In genomic region chr7:138847316-138848027, GRCm38 (mm10) we compare ENCODE assay signal across 7 mouse cellular contexts. TPM values are rescaled to one million over a fixed set of nuclear protein-coding genes. Genes with fewer than 3 reads are reported as not detected.
DNase-seq lines count a peak whose midpoint lies in the region; ATAC-seq and TF ChIP-seq lines count a peak whose summit lies in the region.

No protein-coding gene starts in this region.

- peak; percentile 26 for DNase-seq in neural tube, embryonic 11.5 days (ENCODE audit: low spot score)
- DNase-seq in neural tube, embryonic 10.5 days (ENCODE audit: extremely low spot score, low spot score): no peak
- no peak for DNase-seq in forebrain, embryonic 10.5 days (ENCODE audit: extremely low spot score, low spot score)
- peak; percentile 22 for DNase-seq in stomach, postnatal 0 days (ENCODE audit: low spot score)
- no peak for DNase-seq in cerebellum, adult 11 months
- DNase-seq in ovary, postnatal 10 days (ENCODE audit: low spot score): no peak

- WGBS in neural tube, embryonic 11.5 days: 61% methylated on average over 13 of the region's 13 CpGs
- WGBS in forebrain, embryonic 10.5 days: 53% methylated on average over 13 of the region's 13 CpGs
- WGBS in limb, embryonic 15.5 days: 44% methylated on average over 13 of the region's 13 CpGs
- 24% methylated on average over 13 of the region's 13 CpGs for WGBS in stomach, postnatal 0 days

- peak overlapping the region; percentile 80 for H3K4me3 ChIP-seq in neural tube, embryonic 11.5 days (ENCODE audit: low read depth, low read length)
- H3K4me3 ChIP-seq in forebrain, embryonic 10.5 days: peak overlapping the region; percentile 99
- H3K4me3 ChIP-seq in limb, embryonic 15.5 days: peak overlapping the region; percentile 89
- H3K4me3 ChIP-seq in stomach, postnatal 0 days (ENCODE audit: low read depth, low read length): peak overlapping the region; percentile 97

- no peak overlapping the region for H3K27ac ChIP-seq in neural tube, embryonic 11.5 days (ENCODE audit: low read depth, low read length)
- peak overlapping the region; percentile 97 for H3K27ac ChIP-seq in forebrain, embryonic 10.5 days
- H3K27ac ChIP-seq in limb, embryonic 15.5 days: peak overlapping the region; percentile 96; the same call in 1 of the 2 replicates
- H3K27ac ChIP-seq in stomach, postnatal 0 days (replicated peaks): peak overlapping the region; percentile 99; the same call in 1 of the 2 replicates

- peak overlapping the region; percentile 85 for H3K4me2 ChIP-seq in neural tube, embryonic 11.5 days (ENCODE audit: low read depth)
- peak overlapping the region; percentile 64 for H3K4me2 ChIP-seq in limb, embryonic 15.5 days
- H3K4me2 ChIP-seq in stomach, postnatal 0 days (replicated peaks; ENCODE audit: low read depth): peak overlapping the region; percentile 90

- TF ChIP-seq CTCF in stomach, postnatal 0 days (IDR thresholded peaks at IDR 0.05; ENCODE audit: low read depth): no peak

- no peaks in the 10 kb centered on the region for H3K9me3 ChIP-seq in neural tube, embryonic 11.5 days (ENCODE audit: control insufficient read depth, low read length)
- no peaks in the 10 kb centered on the region for H3K9me3 ChIP-seq in forebrain, embryonic 10.5 days
- no peaks in the 10 kb centered on the region for H3K9me3 ChIP-seq in limb, embryonic 15.5 days
- no peaks in the 10 kb centered on the region for H3K9me3 ChIP-seq in stomach, postnatal 0 days (ENCODE audit: control insufficient read depth, low read length)

- H3K9ac ChIP-seq in neural tube, embryonic 11.5 days (ENCODE audit: low read length): peak overlapping the region; percentile 78
- H3K9ac ChIP-seq in limb, embryonic 15.5 days: peak overlapping the region; percentile 97
- H3K9ac ChIP-seq in stomach, postnatal 0 days (ENCODE audit: low read length): peak overlapping the region; percentile 97

- no peaks in the 10 kb centered on the region for H3K27me3 ChIP-seq in neural tube, embryonic 11.5 days (ENCODE audit: control insufficient read depth, insufficient read depth, low read length)
- H3K27me3 ChIP-seq in forebrain, embryonic 10.5 days (ENCODE audit: poor library complexity, severe bottlenecking): no peaks in the 10 kb centered on the region
- no peaks in the 10 kb centered on the region for H3K27me3 ChIP-seq in limb, embryonic 15.5 days
- H3K27me3 ChIP-seq in stomach, postnatal 0 days (ENCODE audit: control insufficient read depth, insufficient read depth, low read length): no peaks in the 10 kb centered on the region

- H3K4me1 ChIP-seq in neural tube, embryonic 11.5 days (ENCODE audit: control insufficient read depth, insufficient read depth, low read length): peaks cover 24% of the 10 kb centered on the region
- H3K4me1 ChIP-seq in forebrain, embryonic 10.5 days: peaks cover 50% of the 10 kb centered on the region
- peaks cover 31% of the 10 kb centered on the region for H3K4me1 ChIP-seq in limb, embryonic 15.5 days
- peaks cover 8% of the 10 kb centered on the region; the same call in 1 of the 2 replicates for H3K4me1 ChIP-seq in stomach, postnatal 0 days (replicated peaks; ENCODE audit: control insufficient read depth, insufficient read depth)

- H3K36me3 ChIP-seq in neural tube, embryonic 11.5 days (ENCODE audit: control insufficient read depth, insufficient read depth, low read length): no peaks in the 10 kb centered on the region
- H3K36me3 ChIP-seq in forebrain, embryonic 10.5 days (replicated peaks): peaks cover 43% of the 10 kb centered on the region
- peaks cover 15% of the 10 kb centered on the region for H3K36me3 ChIP-seq in limb, embryonic 15.5 days
- H3K36me3 ChIP-seq in stomach, postnatal 0 days (ENCODE audit: control insufficient read depth, insufficient read depth, low read length): no peaks in the 10 kb centered on the region

- ATAC-seq in neural tube, embryonic 11.5 days (ENCODE audit: insufficient read depth, low FRiP score, low TSS enrichment): no peak
- no peak for ATAC-seq in limb, embryonic 15.5 days (ENCODE audit: insufficient number of reproducible peaks, low FRiP score, low TSS enrichment, low read depth)
- no peak for ATAC-seq in stomach, postnatal 0 days (ENCODE audit: low FRiP score, low TSS enrichment)

- no peak for TF ChIP-seq EP300 in stomach, postnatal 0 days (optimal IDR thresholded peaks at IDR 0.05)

RNA-seq across cellular contexts. Expression of gene Mapk1ip1, which starts 1.4 kb away (rescaled TPM):
- polyA plus RNA-seq in neural tube, embryonic 11.5 days (2014; fragmentation: Nextera tagmentation; extraction: Ambion mirVana): 16.0 and 16.7 TPM in 2 replicates
- polyA plus RNA-seq in forebrain, embryonic 10.5 days (2016; fragmentation: Nextera tagmentation; extraction: Ambion mirVana): 9.8 and 11.3 TPM in 2 replicates
- polyA plus RNA-seq in limb, embryonic 15.5 days (2015; fragmentation: Nextera tagmentation; extraction: Ambion mirVana): 12.1 and 13.1 TPM in 2 replicates
- polyA plus RNA-seq in stomach, postnatal 0 days (2015; fragmentation: Nextera tagmentation; extraction: Ambion mirVana): 9.4 and 10.0 TPM in 2 replicates

RNA-seq across cellular contexts. Expression of gene Ppp2r2d, which starts 1.6 kb away (rescaled TPM):
- 79.5 and 81.7 TPM in 2 replicates for polyA plus RNA-seq in neural tube, embryonic 11.5 days (2014; fragmentation: Nextera tagmentation; extraction: Ambion mirVana)
- 44.4 and 47.0 TPM in 2 replicates for polyA plus RNA-seq in forebrain, embryonic 10.5 days (2016; fragmentation: Nextera tagmentation; extraction: Ambion mirVana)
- 29.3 and 33.1 TPM in 2 replicates for polyA plus RNA-seq in limb, embryonic 15.5 days (2015; fragmentation: Nextera tagmentation; extraction: Ambion mirVana)
- 25.4 and 27.8 TPM in 2 replicates for polyA plus RNA-seq in stomach, postnatal 0 days (2015; fragmentation: Nextera tagmentation; extraction: Ambion mirVana)

Comparison
In these comparisons a context has a peak if more than half of its experiments do, and no peak if none do; other contexts are left out.
1. DNase-seq: peak in neural tube, embryonic 11.5 days (single experiment) and stomach, postnatal 0 days (single experiment); none in neural tube, embryonic 10.5 days (single experiment), forebrain, embryonic 10.5 days (single experiment), cerebellum, adult 11 months (single experiment) and ovary, postnatal 10 days (single experiment).
2. Peak in every context shown above with its lines, with median percentiles within 50 percentile points of each other: H3K4me2 ChIP-seq, H3K4me3 ChIP-seq and H3K9ac ChIP-seq.